Mouse (Mus musculus): ENCODE data around the gene Tulp2. TPM values are rescaled to one million over a fixed set of nuclear protein-coding genes. Genes with fewer than 3 reads are reported as not detected.
"Not testable (repeated sequence)": the region's sequence is repeated elsewhere in the genome, so short reads cannot be mapped to it uniquely, and the experiment has no call there.

Tulp2 gene
- polyA plus RNA-seq, 1 experiment: 0.12 TPM

GRCm38 (mm10) chr7:45459564-45460140 lies 22.0 kb upstream of the Tulp2 start, which contains the start of gene Ftl1:
Ftl1 (minus strand) TSS chr7:45459884.
- peak; percentile 97 to 98 for DNase-seq (ENCODE audit: extremely low spot score in 1 of 2, low spot score in 1 of 2)

- no peak for DNase-seq (ENCODE audit: extremely low spot score in 1 of 2, low spot score in 1 of 2)
Observed at GRCm38 (mm10) chr7:45460377-45460776, 21.3 kb upstream of the Tulp2 start.

- DNase-seq (ENCODE audit: extremely low spot score in 1 of 2, low spot score in 1 of 2): no peak
Observed at GRCm38 (mm10) chr7:45460860-45461314, 20.8 kb upstream of the Tulp2 start.

- DNase-seq (ENCODE audit: extremely low spot score in 1 of 2, low spot score in 1 of 2): no peak
Observed at GRCm38 (mm10) chr7:45461326-45461725, 20.4 kb upstream of the Tulp2 start.

- DNase-seq (ENCODE audit: extremely low spot score in 1 of 2, low spot score in 1 of 2): no peak
Observed at GRCm38 (mm10) chr7:45461781-45462180, 19.9 kb upstream of the Tulp2 start.

- no peak for DNase-seq (ENCODE audit: extremely low spot score in 1 of 2, low spot score in 1 of 2)
Observed at GRCm38 (mm10) chr7:45462325-45462724, 19.4 kb upstream of the Tulp2 start.

- not testable (repeated sequence) for DNase-seq (ENCODE audit: extremely low spot score in 1 of 2, low spot score in 1 of 2)
Observed at GRCm38 (mm10) chr7:45462868-45463267, 18.8 kb upstream of the Tulp2 start.

GRCm38 (mm10) chr7:45463987-45464778 lies 17.5 kb upstream of the Tulp2 start:
- DNase-seq (ENCODE audit: extremely low spot score in 1 of 2, low spot score in 1 of 2): no peak

- DNase-seq (ENCODE audit: extremely low spot score in 1 of 2, low spot score in 1 of 2): no peak
Observed at GRCm38 (mm10) chr7:45465112-45465511, 16.6 kb upstream of the Tulp2 start.

GRCm38 (mm10) chr7:45465549-45465948 lies 16.1 kb upstream of the Tulp2 start:
- no peak for DNase-seq (ENCODE audit: extremely low spot score in 1 of 2, low spot score in 1 of 2)

- peak; percentile 92 to 98 for DNase-seq (ENCODE audit: extremely low spot score in 1 of 2, low spot score in 1 of 2)
Observed at GRCm38 (mm10) chr7:45466283-45467089, 15.2 kb upstream of the Tulp2 start, which contains the start of gene Bax. Bax (minus strand) TSS chr7:45466898.

- DNase-seq (ENCODE audit: extremely low spot score in 1 of 2, low spot score in 1 of 2): no peak
Observed at GRCm38 (mm10) chr7:45467090-45467670, 14.5 kb upstream of the Tulp2 start.

- DNase-seq (ENCODE audit: extremely low spot score in 1 of 2, low spot score in 1 of 2): peak in 1 of 2 experiments; percentile 91
Observed at GRCm38 (mm10) chr7:45470869-45471268, 10.8 kb upstream of the Tulp2 start.

GRCm38 (mm10) chr7:45475291-45475969 lies 6.2 kb upstream of the Tulp2 start:
- no peak for DNase-seq (ENCODE audit: extremely low spot score in 1 of 2, low spot score in 1 of 2)

GRCm38 (mm10) chr7:45476453-45476852 lies 5.2 kb upstream of the Tulp2 start:
- no peak for DNase-seq (ENCODE audit: extremely low spot score in 1 of 2, low spot score in 1 of 2)

- peak in 1 of 2 experiments; percentile 72 for DNase-seq (ENCODE audit: extremely low spot score in 1 of 2, low spot score in 1 of 2)
Observed at GRCm38 (mm10) chr7:45477003-45477402, 4.7 kb upstream of the Tulp2 start.

- DNase-seq (ENCODE audit: extremely low spot score in 1 of 2, low spot score in 1 of 2): no peak
Observed at GRCm38 (mm10) chr7:45478774-45479173, 2.9 kb upstream of the Tulp2 start.

GRCm38 (mm10) chr7:45480310-45480709 lies 1.4 kb upstream of the Tulp2 start:
- not testable (repeated sequence) for DNase-seq (ENCODE audit: extremely low spot score in 1 of 2, low spot score in 1 of 2)

GRCm38 (mm10) chr7:45482166-45482565 lies 489 bp downstream of the Tulp2 start:
- no peak for DNase-seq (ENCODE audit: extremely low spot score in 1 of 2, low spot score in 1 of 2)

GRCm38 (mm10) chr7:45484985-45485384 lies 3.3 kb downstream of the Tulp2 start:
- DNase-seq (ENCODE audit: extremely low spot score in 1 of 2, low spot score in 1 of 2): not testable (repeated sequence)
